Mouse (Mus musculus) MEL (cell line): ENCODE data around the gene Ube3a. TPM values are rescaled to one million over a fixed set of nuclear protein-coding genes. Genes with fewer than 3 reads are reported as not detected.

ENCODE experiments used
- DNase-seq: peaks from one replicate; pipeline ENCODE4 v3.0.0; 2011; ENCODE audit warnings: low read depth, low spot score
- H3K27ac ChIP-seq: 2 replicates; pipeline ENCODE4 v1.5.1; 2012; ENCODE audit warnings: low read depth, mild to moderate bottlenecking, control low read depth, low read length, moderate library complexity; ENCODE audit not compliant: control insufficient read depth
- H3K27me3 ChIP-seq, 2 experiments: fragments of 150-350 bp in 1 of 2; sonication (generic) in 1 of 2; 2 replicates each; pipeline ENCODE4 v1.6.1; 2012; ENCODE audit warnings: low read length in 2 of 2, mild to moderate bottlenecking in 2 of 2, improper control_type of control experiment in 1 of 2, moderate library complexity in 1 of 2; ENCODE audit not compliant: insufficient read depth in 2 of 2, control insufficient read depth in 1 of 2
- H3K36me3 ChIP-seq, 2 experiments: 2 replicates each; pipeline ENCODE4 v1.6.1; 2012 to 2014; ENCODE audit warnings: low read length in 2 of 2, improper control_type of control experiment in 1 of 2, inconsistent platforms in 1 of 2, mild to moderate bottlenecking in 1 of 2; ENCODE audit not compliant: insufficient read depth in 2 of 2, control insufficient read depth in 1 of 2
- H3K4me1 ChIP-seq, 2 experiments: fragments of 150-350 bp in 1 of 2; sonication (generic) in 1 of 2; 2 replicates each; pipeline ENCODE4 v1.6.1; 2012; ENCODE audit warnings: low read length in 2 of 2, improper control_type of control experiment in 1 of 2, mild to moderate bottlenecking in 1 of 2; ENCODE audit not compliant: insufficient read depth in 2 of 2, control insufficient read depth in 1 of 2
- H3K4me3 ChIP-seq, 2 experiments: fragments of 150-350 bp in 1 of 2; sonication (generic) in 1 of 2; 2 replicates each; pipeline ENCODE4 v1.5.1; 2012; ENCODE audit warnings: low read depth in 2 of 2, low read length in 2 of 2, mild to moderate bottlenecking in 2 of 2, moderate library complexity in 2 of 2, control low read depth in 1 of 2, improper control_type of control experiment in 1 of 2; ENCODE audit not compliant: control insufficient read depth in 1 of 2, insufficient read depth in 1 of 2
- H3K79me2 ChIP-seq: 2 replicates; pipeline ENCODE4 v1.6.1; 2012; ENCODE audit warnings: mild to moderate bottlenecking, low read length, moderate library complexity; ENCODE audit not compliant: control insufficient read depth, poor library complexity, insufficient read depth
- H3K9ac ChIP-seq: 2 replicates; pipeline ENCODE4 v1.6.1; 2012; ENCODE audit warnings: low read depth, mild to moderate bottlenecking, control low read depth, low read length, moderate library complexity; ENCODE audit not compliant: control insufficient read depth, poor library complexity, severe bottlenecking
- H3K9me3 ChIP-seq: fragments of 150-350 bp; sonication (generic); replicated peaks from 2 replicates; pipeline ENCODE4 v1.6.1; 2012; ENCODE audit warnings: mild to moderate bottlenecking, low read length, improper control_type of control experiment, moderate library complexity; ENCODE audit not compliant: insufficient read depth
- BHLHE40 ChIP-seq: IDR thresholded peaks from 2 replicates; pipeline ENCODE4 v1.6.1; 2012; ENCODE audit warnings: low read depth, mild to moderate bottlenecking, inconsistent platforms, low read length, improper control_type of control experiment, borderline replicate concordance
- CHD1 ChIP-seq: IDR thresholded peaks from 2 replicates; pipeline ENCODE4 v1.6.1; 2012; ENCODE audit warnings: low read depth, mild to moderate bottlenecking, inconsistent platforms, low read length, improper control_type of control experiment
- CHD2 ChIP-seq: IDR thresholded peaks from 2 replicates; pipeline ENCODE4 v1.6.1; 2011; ENCODE audit warnings: low read length, improper control_type of control experiment
- CTCF ChIP-seq, 3 experiments: IDR thresholded peaks in 2 of 3; conservative IDR thresholded peaks in 1 of 3; 2 replicates each; pipeline ENCODE4 v1.5.1; 2011 to 2012; ENCODE audit warnings: low read length in 3 of 3, low read depth in 2 of 3, mild to moderate bottlenecking in 2 of 3, improper control_type of control experiment in 1 of 3, inconsistent platforms in 1 of 3, mixed read lengths in 1 of 3, moderate library complexity in 1 of 3; ENCODE audit not compliant: control insufficient read depth in 1 of 3, insufficient read depth in 1 of 3, poor library complexity in 1 of 3, severe bottlenecking in 1 of 3
- E2F4 ChIP-seq: IDR thresholded peaks from 2 replicates; pipeline ENCODE4 v1.6.1; 2011; ENCODE audit warnings: low read depth, low read length, improper control_type of control experiment, borderline replicate concordance
- ELF1 ChIP-seq: IDR thresholded peaks from 2 replicates; pipeline ENCODE4 v1.6.1; 2014; ENCODE audit warnings: low read depth, mild to moderate bottlenecking, inconsistent platforms, low read length, improper control_type of control experiment, moderate library complexity
- EP300 ChIP-seq, 2 experiments: IDR thresholded peaks; 2 replicates each; pipeline ENCODE4 v1.6.1; 2011; ENCODE audit warnings: improper control_type of control experiment in 2 of 2, low read length in 2 of 2, low read depth in 1 of 2, mild to moderate bottlenecking in 1 of 2
- ETS1 ChIP-seq: IDR thresholded peaks from 2 replicates; pipeline ENCODE4 v1.6.1; 2012; ENCODE audit warnings: low read depth, mild to moderate bottlenecking, inconsistent platforms, low read length, improper control_type of control experiment, moderate library complexity
- GABPA ChIP-seq: IDR thresholded peaks from 2 replicates; pipeline ENCODE4 v1.6.1; 2012; ENCODE audit warnings: low read depth, mild to moderate bottlenecking, inconsistent platforms, low read length, improper control_type of control experiment, moderate library complexity
- GATA1 ChIP-seq: IDR thresholded peaks from 2 replicates; pipeline ENCODE4 v1.6.1; 2011; ENCODE audit warnings: low read depth, low read length, improper control_type of control experiment
- HCFC1 ChIP-seq: IDR thresholded peaks from 2 replicates; pipeline ENCODE4 v1.6.1; 2012; ENCODE audit warnings: low read depth, mild to moderate bottlenecking, inconsistent platforms, low read length, improper control_type of control experiment, moderate library complexity
- JUND ChIP-seq: IDR thresholded peaks from 2 replicates; pipeline ENCODE4 v1.6.1; 2011; ENCODE audit warnings: low read depth, mild to moderate bottlenecking, improper control_type of control experiment, low read length
- KAT2A ChIP-seq: conservative IDR thresholded peaks from 2 replicates; pipeline ENCODE4 v1.6.1; 2012; ENCODE audit warnings: low read depth, low read length, improper control_type of control experiment, inconsistent platforms
- MAFK ChIP-seq: IDR thresholded peaks from 2 replicates; pipeline ENCODE4 v1.6.1; 2011; ENCODE audit warnings: low read depth, mild to moderate bottlenecking, low read length, improper control_type of control experiment, borderline replicate concordance
- MAZ ChIP-seq: IDR thresholded peaks from 2 replicates; pipeline ENCODE4 v1.6.1; 2012; ENCODE audit warnings: low read depth, mild to moderate bottlenecking, inconsistent platforms, low read length, improper control_type of control experiment
- MEF2A ChIP-seq: IDR thresholded peaks from 2 replicates; pipeline ENCODE4 v1.6.1; 2014; ENCODE audit warnings: low read depth, mild to moderate bottlenecking, inconsistent platforms, low read length, improper control_type of control experiment; ENCODE audit not compliant: poor library complexity, insufficient replicate concordance, severe bottlenecking; ENCODE audit errors: extremely low read depth
- MXI1 ChIP-seq: IDR thresholded peaks from 2 replicates; pipeline ENCODE4 v1.6.1; 2011; ENCODE audit warnings: mild to moderate bottlenecking, low read depth, low read length, improper control_type of control experiment
- MYB ChIP-seq: IDR thresholded peaks from 2 replicates; pipeline ENCODE4 v1.6.1; 2011; ENCODE audit warnings: mild to moderate bottlenecking, low read depth, low read length, improper control_type of control experiment
- NELFE ChIP-seq: IDR thresholded peaks from 2 replicates; pipeline ENCODE4 v1.6.1; 2011; ENCODE audit warnings: low read depth, low read length, improper control_type of control experiment
- NRF1 ChIP-seq: IDR thresholded peaks from 2 replicates; pipeline ENCODE4 v1.6.1; 2014; ENCODE audit warnings: low read depth, mild to moderate bottlenecking, inconsistent platforms, low read length, improper control_type of control experiment, moderate library complexity; ENCODE audit not compliant: poor library complexity, insufficient read depth, severe bottlenecking
- POLR2A ChIP-seq, 2 experiments: IDR thresholded peaks; 2 replicates each; pipeline ENCODE4 v1.6.1; 2011 to 2012; ENCODE audit warnings: low read length in 2 of 2, mild to moderate bottlenecking in 2 of 2, control low read depth in 1 of 2, improper control_type of control experiment in 1 of 2, low read depth in 1 of 2, moderate library complexity in 1 of 2; ENCODE audit not compliant: control insufficient read depth in 1 of 2, insufficient read depth in 1 of 2, poor library complexity in 1 of 2
- POLR2AphosphoS2 ChIP-seq: IDR thresholded peaks from 2 replicates; pipeline ENCODE4 v1.6.1; 2011; ENCODE audit warnings: low read length, improper control_type of control experiment
- POLR2AphosphoS5 ChIP-seq: IDR thresholded peaks from 2 replicates; pipeline ENCODE4 v1.6.1; 2012; ENCODE audit warnings: low read depth, borderline replicate concordance, mild to moderate bottlenecking, inconsistent platforms, low read length, moderate library complexity, mixed read lengths
- RAD21 ChIP-seq: IDR thresholded peaks from 2 replicates; pipeline ENCODE4 v1.6.1; 2011; ENCODE audit warnings: mild to moderate bottlenecking, low read depth, low read length, improper control_type of control experiment
- RCOR1 ChIP-seq: IDR thresholded peaks from 2 replicates; pipeline ENCODE4 v1.6.1; 2012; ENCODE audit warnings: low read depth, mild to moderate bottlenecking, inconsistent platforms, low read length, improper control_type of control experiment
- SIN3A ChIP-seq: IDR thresholded peaks from 2 replicates; pipeline ENCODE4 v1.6.1; 2012; ENCODE audit warnings: low read length, improper control_type of control experiment, inconsistent platforms
- SMC3 ChIP-seq: IDR thresholded peaks from 2 replicates; pipeline ENCODE4 v1.6.1; 2011; ENCODE audit warnings: low read depth, low read length, improper control_type of control experiment
- TAL1 ChIP-seq: IDR thresholded peaks from 2 replicates; pipeline ENCODE4 v1.6.1; 2012; ENCODE audit warnings: mild to moderate bottlenecking, inconsistent platforms, low read length, moderate library complexity, mixed read lengths
- TBP ChIP-seq: IDR thresholded peaks from 2 replicates; pipeline ENCODE4 v1.8.0; 2011; ENCODE audit warnings: low read depth, low read length, improper control_type of control experiment
- TCF12 ChIP-seq: IDR thresholded peaks from 2 replicates; pipeline ENCODE4 v1.6.1; 2014; ENCODE audit warnings: low read depth, mild to moderate bottlenecking, inconsistent platforms, low read length, improper control_type of control experiment, moderate library complexity
- UBTF ChIP-seq: IDR thresholded peaks from 2 replicates; pipeline ENCODE4 v1.6.1; 2012; ENCODE audit warnings: low read depth, mild to moderate bottlenecking, inconsistent platforms, low read length, improper control_type of control experiment, moderate library complexity, borderline replicate concordance; ENCODE audit not compliant: insufficient read depth
- USF1 ChIP-seq: IDR thresholded peaks from 2 replicates; pipeline ENCODE4 v1.6.1; 2014; ENCODE audit warnings: low read depth, mild to moderate bottlenecking, inconsistent platforms, low read length, improper control_type of control experiment, moderate library complexity
- USF2 ChIP-seq, 2 experiments: IDR thresholded peaks; 2 replicates each; pipeline ENCODE4 v1.6.1; 2011 to 2012; ENCODE audit warnings: improper control_type of control experiment in 2 of 2, low read length in 2 of 2, borderline replicate concordance in 1 of 2, inconsistent platforms in 1 of 2, low read depth in 1 of 2, mild to moderate bottlenecking in 1 of 2; ENCODE audit not compliant: insufficient read depth in 1 of 2
- ZC3H11A ChIP-seq: IDR thresholded peaks from 2 replicates; pipeline ENCODE4 v1.6.1; 2012; ENCODE audit warnings: low read depth, mild to moderate bottlenecking, inconsistent platforms, low read length, improper control_type of control experiment
- ZKSCAN1 ChIP-seq: IDR thresholded peaks from 2 replicates; pipeline ENCODE4 v1.6.1; 2012; ENCODE audit warnings: low read depth, mild to moderate bottlenecking, inconsistent platforms, low read length, improper control_type of control experiment, moderate library complexity
- ZMIZ1 ChIP-seq: IDR thresholded peaks from 2 replicates; pipeline ENCODE4 v1.6.1; 2012; ENCODE audit warnings: low read depth, mild to moderate bottlenecking, inconsistent platforms, low read length, improper control_type of control experiment, moderate library complexity
- ZNF384 ChIP-seq: IDR thresholded peaks from 2 replicates; pipeline ENCODE4 v1.6.1; 2012; ENCODE audit warnings: low read depth, mild to moderate bottlenecking, inconsistent platforms, low read length, improper control_type of control experiment
- polyA plus RNA-seq, 2 experiments: library from polyadenylated mRNA; stranded (reverse) in 1 of 2; unstranded in 1 of 2; fragments of >175 nt in 1 of 2; fragments of >200 nt in 1 of 2; gene quantifications; 2 replicates each; pipeline versions ENCODE4 v1.2.1 to v1.2.4; 2012; ENCODE audit warnings: low replicate concordance in 2 of 2, low read depth in 1 of 2; ENCODE audit not compliant: insufficient read length in 2 of 2, insufficient read depth in 1 of 2, missing spikeins in 1 of 2
- total RNA-seq: library from RNA; depleted of rRNA; stranded (reverse); fragments of 300-350 nt; gene quantifications from 2 replicates; pipeline ENCODE4 v1.2.3, GENCODE M21; 2012

Ube3a gene
- total and polyA plus RNA-seq, 3 experiments, result 46.3 to 112 (median 81.7) TPM

GRCm38 (mm10) chr7:59230304-59230703 is 1.8 kb downstream of the Ube3a start:
- peaks cover 47% of the 10 kb centered on the region for H3K79me2 ChIP-seq
- H3K9ac ChIP-seq, result peak overlapping the region; percentile 94; the same call in 1 of the 2 replicates
- H3K27ac ChIP-seq, result no peak overlapping the region
- H3K9me3 ChIP-seq, result no peaks in the 10 kb centered on the region
- H3K4me1 ChIP-seq, result peaks cover 5 to 13% of the 10 kb centered on the region in 2 experiments; a peak in 2 of 4 replicates
- peak overlapping the region in 1 of 2 experiments; percentile 73; a peak in 2 of 4 replicates for H3K4me3 ChIP-seq
- DNase-seq, result peak; percentile 69
- H3K36me3 ChIP-seq, result peaks cover 0 to 36% of the 10 kb centered on the region in 2 experiments; a peak in 2 of 4 replicates
- no peaks in the 10 kb centered on the region for H3K27me3 ChIP-seq
- TF ChIP-seq GABPA (no peak), USF1 (no peak), POLR2AphosphoS2 (no peak), GATA1 (peak; percentile 76; the same call in 1 of the 2 replicates), CHD2 (no peak), POLR2A (IDR thresholded peaks at IDR 0.05; ENCODE audit: control insufficient read depth in 1 of 2, insufficient read depth in 1 of 2, low read depth in 1 of 2, low read length in 2 of 2, poor library complexity in 1 of 2) (no peak; a peak in 1 of 4 replicates), POLR2AphosphoS5 (no peak), TBP (no peak), NRF1 (no peak), ELF1 (no peak), SMC3 (no peak), ZNF384 (no peak), RAD21 (no peak), CHD1 (no peak), MAZ (no peak), ETS1 (0 out of 2 replicates have a peak, but pooled peaks have one; percentile 23), MXI1 (peak; percentile 54; the same call in 1 of the 2 replicates), MEF2A (no peak), NELFE (no peak), MYB (no peak), TAL1 (no peak), TCF12 (no peak), ZKSCAN1 (no peak), BHLHE40 (no peak), UBTF (no peak), EP300 (IDR thresholded peaks at IDR 0.05; ENCODE audit: low read depth in 1 of 2, low read length in 2 of 2) (peak in 1 of 2 experiments; percentile 72; a peak in 2 of 4 replicates), MAFK (no peak), ZC3H11A (no peak), HCFC1 (0 out of 2 replicates have a peak, but pooled peaks have one; percentile 25), ZMIZ1 (no peak), KAT2A (no peak), CTCF (IDR thresholded peaks at IDR 0.05 in 2 of 3, conservative IDR thresholded peaks at IDR 0.05 in 1 of 3; ENCODE audit: control insufficient read depth in 1 of 3, insufficient read depth in 1 of 3, low read depth in 2 of 3, low read length in 3 of 3, poor library complexity in 1 of 3, severe bottlenecking in 1 of 3) (no peak), JUND (no peak), E2F4 (no peak), RCOR1 (peak; percentile 25; the same call in 1 of the 2 replicates), USF2 (IDR thresholded peaks at IDR 0.05; ENCODE audit: borderline replicate concordance in 1 of 2, insufficient read depth in 1 of 2, low read depth in 1 of 2, low read length in 2 of 2) (no peak), SIN3A (peak; percentile 81)
